Mouse (Mus musculus): ENCODE measurements around the gene Cspg4. TPM values are rescaled to one million over a fixed set of nuclear protein-coding genes. Genes with fewer than 3 reads are reported as not detected.

Cspg4 gene
- polyA plus RNA-seq, 1 experiment from 2014 or later: 4.1 TPM

GRCm38 (mm10) chr9:56922746-56923145 is 57.9 kb downstream of the Cspg4 start:
- ATAC-seq (ENCODE audit: low FRiP score, low TSS enrichment) (no peak), DNase-seq (no peak)
- Histone ChIP-seq H3K27ac (replicated peaks; ENCODE audit: low read depth, low read length) (no peak overlapping the region), H3K4me1 (ENCODE audit: control insufficient read depth, insufficient read depth, low read length) (peaks cover 27% of the 10 kb centered on the region), H3K9ac (replicated peaks; ENCODE audit: low read length) (no peak overlapping the region), H3K36me3 (ENCODE audit: control insufficient read depth, insufficient read depth, low read length) (no peaks in the 10 kb centered on the region), H3K4me3 (replicated peaks; ENCODE audit: low read depth, low read length) (no peak overlapping the region), H3K4me2 (ENCODE audit: low read length) (no peak overlapping the region), H3K9me3 (ENCODE audit: control insufficient read depth, low read length) (no peaks in the 10 kb centered on the region), H3K27me3 (ENCODE audit: control insufficient read depth, insufficient read depth, low read length) (no peaks in the 10 kb centered on the region)
- WGBS: 99% methylated on average over 4 of the region's 4 CpGs

- Histone ChIP-seq H3K4me3 (replicated peaks; ENCODE audit: low read depth, low read length) (no peak overlapping the region), H3K4me2 (ENCODE audit: low read length) (peak overlapping the region; percentile 36), H3K27ac (replicated peaks; ENCODE audit: low read depth, low read length) (no peak overlapping the region), H3K9me3 (ENCODE audit: control insufficient read depth, low read length) (no peaks in the 10 kb centered on the region), H3K27me3 (ENCODE audit: control insufficient read depth, insufficient read depth, low read length) (no peaks in the 10 kb centered on the region), H3K36me3 (ENCODE audit: control insufficient read depth, insufficient read depth, low read length) (no peaks in the 10 kb centered on the region), H3K9ac (replicated peaks; ENCODE audit: low read length) (no peak overlapping the region), H3K4me1 (ENCODE audit: control insufficient read depth, insufficient read depth, low read length) (peaks cover 27% of the 10 kb centered on the region)
- 70% methylated on average over 8 of the region's 8 CpGs for whole genome bisulfite sequencing
- DNase-seq (no peak), ATAC-seq (ENCODE audit: low FRiP score, low TSS enrichment) (no peak)
These were observed 59.2 kb downstream of the Cspg4 start for GRCm38 (mm10) chr9:56923841-56924650.

GRCm38 (mm10) chr9:56924651-56925027 is 59.8 kb downstream of the Cspg4 start:
- Histone ChIP-seq H3K4me1 (ENCODE audit: control insufficient read depth, insufficient read depth, low read length) (peaks cover 27% of the 10 kb centered on the region), H3K36me3 (ENCODE audit: control insufficient read depth, insufficient read depth, low read length) (no peaks in the 10 kb centered on the region), H3K27ac (replicated peaks; ENCODE audit: low read depth, low read length) (no peak overlapping the region), H3K4me2 (ENCODE audit: low read length) (peak overlapping the region; percentile 36), H3K4me3 (replicated peaks; ENCODE audit: low read depth, low read length) (no peak overlapping the region), H3K9ac (replicated peaks; ENCODE audit: low read length) (no peak overlapping the region), H3K9me3 (ENCODE audit: control insufficient read depth, low read length) (no peaks in the 10 kb centered on the region), H3K27me3 (ENCODE audit: control insufficient read depth, insufficient read depth, low read length) (no peaks in the 10 kb centered on the region; the same call in 1 of the 2 replicates)
- DNase-seq: peak; percentile 59
- WGBS: 23% methylated on average over 7 of the region's 7 CpGs
- ATAC-seq (ENCODE audit: low FRiP score, low TSS enrichment): no peak

DNA sequence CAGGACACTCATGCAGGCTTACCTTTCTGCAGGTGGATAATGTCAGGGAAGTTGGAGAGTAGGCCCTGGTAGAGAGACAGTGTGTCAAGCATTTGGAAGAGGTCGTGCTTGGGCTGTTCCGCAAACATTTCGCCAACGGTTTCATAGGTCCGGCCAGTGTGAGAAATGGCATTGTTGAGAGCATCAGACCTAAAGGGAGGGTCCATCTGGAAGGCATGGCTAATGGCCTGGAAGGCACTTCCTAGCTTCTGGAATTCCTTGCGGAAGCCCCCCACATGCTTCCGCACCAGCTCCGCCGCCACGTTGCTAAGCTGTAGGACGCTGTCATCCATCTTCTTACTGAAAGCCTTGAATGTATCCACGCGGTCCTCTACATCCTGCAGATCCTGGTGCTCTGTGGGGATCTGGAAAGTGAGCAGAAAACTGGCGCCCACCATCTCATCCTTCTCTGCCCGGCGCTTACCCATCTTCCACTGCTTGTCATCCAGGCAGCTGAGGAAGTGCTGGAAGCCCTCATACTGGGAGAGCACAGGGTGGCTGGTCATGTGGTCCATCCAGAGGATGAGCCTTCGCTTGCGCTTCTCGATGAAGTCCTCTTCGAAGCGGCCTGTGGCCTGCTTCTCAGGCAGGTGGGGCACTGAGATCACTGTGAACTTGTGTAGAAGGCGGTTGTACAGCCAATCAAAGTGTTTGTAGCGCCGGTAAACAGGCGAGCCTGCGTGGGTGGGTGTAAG is 60.6 kb downstream of the Cspg4 start:
- no peak overlapping the region for H3K9ac ChIP-seq (replicated peaks; ENCODE audit: low read length)
- H3K27me3 ChIP-seq (ENCODE audit: control insufficient read depth, insufficient read depth, low read length): no peaks in the 10 kb centered on the region; the same call in 1 of the 2 replicates
- no peak overlapping the region; the same call in 1 of the 2 replicates for H3K4me3 ChIP-seq (replicated peaks; ENCODE audit: low read depth, low read length)
- H3K4me2 ChIP-seq (ENCODE audit: low read length): peak overlapping the region; percentile 36
- H3K27ac ChIP-seq (replicated peaks; ENCODE audit: low read depth, low read length): no peak overlapping the region
- H3K4me1 ChIP-seq (ENCODE audit: control insufficient read depth, insufficient read depth, low read length): peaks cover 27% of the 10 kb centered on the region
- DNase-seq: no peak
- 91% methylated on average over 26 of the region's 26 CpGs for WGBS
- ATAC-seq (ENCODE audit: low FRiP score, low TSS enrichment): no peak
- no peaks in the 10 kb centered on the region for H3K9me3 ChIP-seq (ENCODE audit: control insufficient read depth, low read length)
- H3K36me3 ChIP-seq (ENCODE audit: control insufficient read depth, insufficient read depth, low read length): no peaks in the 10 kb centered on the region

GRCm38 (mm10) chr9:56926025-56926360 is 61.2 kb downstream of the Cspg4 start:
- H3K27ac ChIP-seq (replicated peaks; ENCODE audit: low read depth, low read length): no peak overlapping the region
- 97% methylated on average over 10 of the region's 10 CpGs for WGBS
- H3K9me3 ChIP-seq (ENCODE audit: control insufficient read depth, low read length): no peaks in the 10 kb centered on the region
- DNase-seq: no peak
- H3K4me1 ChIP-seq (ENCODE audit: control insufficient read depth, insufficient read depth, low read length): peaks cover 27% of the 10 kb centered on the region
- no peaks in the 10 kb centered on the region for H3K36me3 ChIP-seq (ENCODE audit: control insufficient read depth, insufficient read depth, low read length)
- no peak for ATAC-seq (ENCODE audit: low FRiP score, low TSS enrichment)
- no peaks in the 10 kb centered on the region; the same call in 1 of the 2 replicates for H3K27me3 ChIP-seq (ENCODE audit: control insufficient read depth, insufficient read depth, low read length)
- H3K9ac ChIP-seq (replicated peaks; ENCODE audit: low read length): no peak overlapping the region
- H3K4me3 ChIP-seq (replicated peaks; ENCODE audit: low read depth, low read length): no peak overlapping the region
- peak overlapping the region; percentile 79; the same call in 1 of the 2 replicates for H3K4me2 ChIP-seq (ENCODE audit: low read length)

GRCm38 (mm10) chr9:56926387-56926786 is 61.6 kb downstream of the Cspg4 start:
- WGBS: 87% methylated on average over 10 of the region's 10 CpGs
- Histone ChIP-seq H3K27ac (replicated peaks; ENCODE audit: low read depth, low read length) (no peak overlapping the region), H3K4me2 (ENCODE audit: low read length) (peak overlapping the region; percentile 79), H3K4me3 (replicated peaks; ENCODE audit: low read depth, low read length) (no peak overlapping the region), H3K27me3 (ENCODE audit: control insufficient read depth, insufficient read depth, low read length) (no peaks in the 10 kb centered on the region; the same call in 1 of the 2 replicates), H3K4me1 (ENCODE audit: control insufficient read depth, insufficient read depth, low read length) (peaks cover 27% of the 10 kb centered on the region), H3K9me3 (ENCODE audit: control insufficient read depth, low read length) (no peaks in the 10 kb centered on the region), H3K9ac (replicated peaks; ENCODE audit: low read length) (no peak overlapping the region), H3K36me3 (ENCODE audit: control insufficient read depth, insufficient read depth, low read length) (no peaks in the 10 kb centered on the region)
- DNase-seq: no peak
- ATAC-seq (ENCODE audit: low FRiP score, low TSS enrichment): no peak

DNA sequence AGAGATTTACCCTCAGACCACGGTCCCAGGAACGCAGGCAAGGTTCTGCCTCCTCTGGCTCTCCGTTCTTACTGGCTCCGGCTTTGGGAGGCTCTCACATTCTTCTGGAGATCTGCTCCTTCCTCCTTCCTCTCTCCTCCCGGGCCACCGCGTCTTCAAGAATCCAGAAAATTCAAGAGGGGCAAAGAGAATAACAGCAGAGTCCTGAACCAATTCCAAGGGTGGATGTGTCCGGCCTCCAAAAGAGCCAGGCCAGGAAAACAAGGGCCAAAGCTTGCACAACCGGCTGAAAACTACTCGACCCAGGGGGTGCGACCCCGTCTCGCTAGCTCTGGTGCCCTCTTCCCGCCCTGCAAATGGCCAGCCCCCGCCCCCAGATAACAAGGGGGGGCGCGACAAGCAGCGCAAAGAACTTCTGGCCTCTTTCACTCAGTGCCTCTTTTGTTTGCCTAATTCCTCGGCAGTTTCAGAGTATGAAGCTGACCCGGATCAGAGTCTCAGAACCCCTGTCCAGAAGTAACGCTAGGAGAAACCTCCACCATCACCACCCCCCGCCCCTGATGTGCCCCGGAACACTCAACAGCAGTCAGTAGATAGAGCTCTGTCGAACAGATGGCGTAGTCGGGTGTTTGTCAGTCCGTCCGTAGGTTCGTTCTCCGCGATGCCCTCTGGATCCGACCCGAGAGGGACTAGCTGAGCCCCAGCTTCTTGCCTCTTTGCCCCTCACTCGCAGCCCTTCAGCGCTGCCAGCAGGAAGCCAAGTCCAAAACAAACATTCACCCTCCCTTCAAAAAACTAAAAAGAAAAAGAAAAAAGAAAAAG is 62.6 kb downstream of the Cspg4 start:
- Histone ChIP-seq H3K27me3 (ENCODE audit: control insufficient read depth, insufficient read depth, low read length) (no peaks in the 10 kb centered on the region; the same call in 1 of the 2 replicates), H3K4me2 (ENCODE audit: low read length) (peak overlapping the region; percentile 79), H3K36me3 (ENCODE audit: control insufficient read depth, insufficient read depth, low read length) (no peaks in the 10 kb centered on the region), H3K9me3 (ENCODE audit: control insufficient read depth, low read length) (no peaks in the 10 kb centered on the region), H3K4me1 (ENCODE audit: control insufficient read depth, insufficient read depth, low read length) (peaks cover 27% of the 10 kb centered on the region), H3K27ac (replicated peaks; ENCODE audit: low read depth, low read length) (peak overlapping the region; percentile 66; the same call in 1 of the 2 replicates), H3K9ac (replicated peaks; ENCODE audit: low read length) (peak overlapping the region; percentile 55), H3K4me3 (replicated peaks; ENCODE audit: low read depth, low read length) (peak overlapping the region; percentile 52)
- DNase-seq: peak; percentile 55
- no peak for ATAC-seq (ENCODE audit: low FRiP score, low TSS enrichment)
- under 1% methylated on average over 35 of the region's 35 CpGs for WGBS

DNA sequence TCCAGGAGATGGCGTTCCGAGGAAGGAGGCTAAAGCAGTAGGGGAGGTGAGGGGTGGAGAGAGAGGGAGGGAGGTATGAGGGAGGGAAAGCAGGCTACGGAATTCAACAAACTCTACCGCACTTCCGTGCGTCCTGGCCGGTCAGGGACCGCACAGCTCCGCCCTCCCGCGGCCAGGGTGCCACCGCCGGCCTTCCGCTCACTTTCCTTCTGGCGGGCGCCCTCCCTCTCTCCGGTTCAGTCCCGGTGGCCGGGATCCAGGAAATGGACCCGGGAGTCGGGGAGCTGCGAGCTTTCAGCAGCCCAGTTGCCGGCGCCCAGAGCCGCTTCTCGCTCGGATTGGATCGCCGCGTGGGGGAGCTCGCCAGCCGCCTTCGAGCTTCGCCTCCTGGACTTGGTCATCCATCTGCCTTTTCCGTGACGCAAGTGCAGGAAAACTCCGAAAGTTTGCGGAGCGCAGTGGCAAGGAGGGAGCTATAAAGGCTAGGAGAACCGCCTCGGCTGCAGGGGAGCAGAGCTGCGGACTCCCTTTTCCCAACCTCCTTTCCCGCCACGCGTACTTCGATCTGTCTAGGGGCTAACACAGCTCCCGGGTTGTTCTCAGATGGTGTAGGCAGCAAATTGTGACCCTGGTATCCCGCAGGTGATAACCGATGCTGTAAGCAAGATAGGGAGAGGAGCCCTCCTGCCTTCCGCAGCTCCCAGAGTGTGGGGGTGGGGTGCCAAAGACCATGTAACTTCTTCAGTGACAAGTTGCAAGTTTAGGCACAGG is 63.4 kb downstream of the Cspg4 start, which contains the start of gene Snx33:
TSS of gene Snx33 (minus strand) at position 331 of the 771 bp plus-strand sequence.
- peak within 1 kb of the TSS; percentile 55 for H3K9ac ChIP-seq (replicated peaks; ENCODE audit: low read length)
- H3K36me3 ChIP-seq (ENCODE audit: control insufficient read depth, insufficient read depth, low read length): no peaks in the 10 kb centered on the region
- H3K4me2 ChIP-seq (ENCODE audit: low read length): peak within 1 kb of the TSS; percentile 79
- peaks cover 27% of the 10 kb centered on the region for H3K4me1 ChIP-seq (ENCODE audit: control insufficient read depth, insufficient read depth, low read length)
- H3K9me3 ChIP-seq (ENCODE audit: control insufficient read depth, low read length): no peaks in the 10 kb centered on the region
- peak within 1 kb of the TSS; percentile 66 for H3K27ac ChIP-seq (replicated peaks; ENCODE audit: low read depth, low read length)
- ATAC-seq (ENCODE audit: low FRiP score, low TSS enrichment): peak; percentile 83
- DNase-seq: peak; percentile 91
- peak within 1 kb of the TSS; percentile 52 for H3K4me3 ChIP-seq (replicated peaks; ENCODE audit: low read depth, low read length)
- under 1% methylated on average over 50 of the region's 50 CpGs for WGBS
- no peaks in the 10 kb centered on the region; the same call in 1 of the 2 replicates for H3K27me3 ChIP-seq (ENCODE audit: control insufficient read depth, insufficient read depth, low read length)
